Mouse (Mus musculus) frontal cortex, postnatal 10 days (tissue): ENCODE measurements around the gene Evx2.

Source experiments
- DNase-seq, 2 experiments: peaks; one replicate each; pipeline ENCODE4 v3.0.0; 2022; ENCODE audit warnings: low spot score in 2 of 2, mixed read lengths in 1 of 2

Gene Evx2

GRCm38 (mm10) chr2:74695813-74696430 lies 36.6 kb upstream of the Evx2 start:
- DNase-seq = no peak

GRCm38 (mm10) chr2:74695383-74695782 lies 36.0 kb upstream of the Evx2 start:
- DNase-seq = no peak

GRCm38 (mm10) chr2:74694066-74694465 lies 34.7 kb upstream of the Evx2 start:
- DNase-seq = no peak

- no peak for DNase-seq
These were observed 34.1 kb upstream of the Evx2 start for GRCm38 (mm10) chr2:74693432-74693827.

- no peak for DNase-seq
These were observed 33.6 kb upstream of the Evx2 start for GRCm38 (mm10) chr2:74692808-74693431.

GRCm38 (mm10) chr2:74691995-74692807 lies 32.8 kb upstream of the Evx2 start:
- no peak for DNase-seq

GRCm38 (mm10) chr2:74691022-74691951 lies 31.9 kb upstream of the Evx2 start, which contains the start of gene Hoxd10:
Gene Hoxd10, plus strand, starts transcription at chr2:74691924.
- no peak for DNase-seq

GRCm38 (mm10) chr2:74690338-74690716 lies 31.0 kb upstream of the Evx2 start:
- no peak for DNase-seq

GRCm38 (mm10) chr2:74689574-74690337 lies 30.4 kb upstream of the Evx2 start:
- DNase-seq = no peak

- DNase-seq = no peak
These were observed 29.6 kb upstream of the Evx2 start for GRCm38 (mm10) chr2:74688795-74689573.

- no peak for DNase-seq
These were observed 28.6 kb upstream of the Evx2 start for GRCm38 (mm10) chr2:74687698-74688555.

- no peak for DNase-seq
These were observed 27.8 kb upstream of the Evx2 start for GRCm38 (mm10) chr2:74686988-74687697.

GRCm38 (mm10) chr2:74686301-74686987 lies 27.1 kb upstream of the Evx2 start:
- DNase-seq = no peak

- no peak for DNase-seq
These were observed 25.8 kb upstream of the Evx2 start for GRCm38 (mm10) chr2:74685059-74685603.

- no peak for DNase-seq
These were observed 24.7 kb upstream of the Evx2 start for GRCm38 (mm10) chr2:74684106-74684505.

GRCm38 (mm10) chr2:74683471-74683951 lies 24.2 kb upstream of the Evx2 start:
- no peak for DNase-seq

- no peak for DNase-seq
These were observed 23.4 kb upstream of the Evx2 start for GRCm38 (mm10) chr2:74682796-74683195.
